Mouse (Mus musculus): Measurements from ENCODE around the gene Gm14214. TPM values are rescaled to one million over a fixed set of nuclear protein-coding genes. Genes with fewer than 3 reads are reported as not detected.

Gene Gm14214
- polyA plus RNA-seq, 1 experiment, result not detected

DNA sequence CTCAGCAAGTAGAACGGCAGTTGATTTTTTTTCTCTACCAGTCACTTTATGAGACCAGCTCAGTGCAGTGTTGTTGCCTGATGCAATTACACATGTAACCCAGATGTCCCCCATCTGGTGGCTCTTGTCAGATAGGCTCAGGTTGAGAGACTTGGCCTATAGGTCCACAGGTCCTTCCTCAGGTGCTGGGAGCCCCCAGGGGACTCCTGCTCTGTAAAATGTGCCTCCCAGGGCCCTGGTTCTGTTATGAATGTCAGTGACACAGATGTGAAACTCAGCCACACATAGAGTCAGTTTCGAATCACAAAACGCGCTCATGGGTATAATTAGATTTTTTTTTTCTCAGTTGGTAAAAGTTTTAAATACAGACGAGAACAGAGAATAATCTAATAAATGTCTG is 12.1 kb downstream of the Gm14214 start:
- Histone ChIP-seq H3K4me3 (replicated peaks) (no peak overlapping the region), H3K27me3 (replicated peaks) (peaks cover 19% of the 10 kb centered on the region), H3K4me1 (peaks cover 4% of the 10 kb centered on the region), H3K9me3 (no peaks in the 10 kb centered on the region), H3K36me3 (replicated peaks; ENCODE audit: low read length) (no peaks in the 10 kb centered on the region)
- TF ChIP-seq FLI1 (IDR thresholded peaks at IDR 0.05; ENCODE audit: low read length) (no peak), GATA1 (IDR thresholded peaks at IDR 0.05; ENCODE audit: borderline replicate concordance, low read length) (no peak)

DNA sequence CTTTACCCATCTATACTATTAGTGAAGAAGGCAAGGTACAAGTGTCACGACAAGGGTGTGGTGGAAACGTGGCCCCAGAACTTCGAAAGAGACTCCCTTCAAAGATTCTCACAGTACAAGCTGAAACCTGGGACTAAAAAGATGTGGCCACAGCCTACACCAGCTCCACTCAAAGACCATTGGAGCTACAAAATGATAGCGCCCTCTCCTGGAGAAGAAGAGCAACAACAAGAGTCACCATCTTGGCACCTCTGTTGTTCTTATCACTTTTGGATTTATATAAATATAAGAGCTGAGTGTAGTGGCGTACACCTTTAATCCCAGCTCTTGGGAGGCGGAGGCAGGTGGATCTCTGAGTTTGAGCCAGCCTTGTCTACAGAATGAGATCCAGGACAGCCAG is 14.0 kb downstream of the Gm14214 start:
- H3K36me3 ChIP-seq (replicated peaks; ENCODE audit: low read length), result no peaks in the 10 kb centered on the region
- H3K27me3 ChIP-seq (replicated peaks), result peaks cover 10% of the 10 kb centered on the region
- no peak overlapping the region for H3K4me3 ChIP-seq (replicated peaks)
- no peak for TF ChIP-seq GATA1 (IDR thresholded peaks at IDR 0.05; ENCODE audit: borderline replicate concordance, low read length)
- TF ChIP-seq FLI1 (IDR thresholded peaks at IDR 0.05; ENCODE audit: low read length), result no peak
- H3K4me1 ChIP-seq, result peaks cover 12% of the 10 kb centered on the region
- no peaks in the 10 kb centered on the region for H3K9me3 ChIP-seq

DNA sequence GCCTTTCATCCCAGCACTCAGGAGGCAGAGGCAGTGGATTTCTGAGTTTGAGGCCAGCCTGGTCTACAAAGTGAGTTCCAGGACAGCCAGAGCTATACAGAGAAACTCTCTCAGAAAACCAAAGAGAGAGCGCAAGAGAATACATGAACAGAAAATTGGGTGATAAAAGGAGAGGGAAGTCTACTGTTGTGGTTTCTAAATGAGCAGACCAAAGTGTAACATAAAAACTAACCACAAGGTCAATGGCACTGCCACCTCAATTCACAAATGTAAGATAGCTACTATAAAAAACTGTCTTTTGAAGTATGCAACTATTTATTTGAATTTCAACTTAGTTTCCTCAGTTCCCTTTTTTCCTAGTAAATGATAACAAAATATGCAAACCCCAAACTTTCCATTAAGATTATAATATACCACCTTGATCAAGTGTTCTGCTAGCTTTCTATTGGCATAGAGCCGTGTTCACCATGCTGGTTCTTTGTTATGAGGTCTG is 15.7 kb downstream of the Gm14214 start:
- Histone ChIP-seq H3K4me3 (replicated peaks) (no peak overlapping the region), H3K36me3 (replicated peaks; ENCODE audit: low read length) (no peaks in the 10 kb centered on the region), H3K27me3 (replicated peaks) (peaks cover 9% of the 10 kb centered on the region), H3K4me1 (peaks cover 12% of the 10 kb centered on the region), H3K9me3 (no peaks in the 10 kb centered on the region)
- TF ChIP-seq GATA1 (IDR thresholded peaks at IDR 0.05; ENCODE audit: borderline replicate concordance, low read length), result no peak
- no peak for TF ChIP-seq FLI1 (IDR thresholded peaks at IDR 0.05; ENCODE audit: low read length)

DNA sequence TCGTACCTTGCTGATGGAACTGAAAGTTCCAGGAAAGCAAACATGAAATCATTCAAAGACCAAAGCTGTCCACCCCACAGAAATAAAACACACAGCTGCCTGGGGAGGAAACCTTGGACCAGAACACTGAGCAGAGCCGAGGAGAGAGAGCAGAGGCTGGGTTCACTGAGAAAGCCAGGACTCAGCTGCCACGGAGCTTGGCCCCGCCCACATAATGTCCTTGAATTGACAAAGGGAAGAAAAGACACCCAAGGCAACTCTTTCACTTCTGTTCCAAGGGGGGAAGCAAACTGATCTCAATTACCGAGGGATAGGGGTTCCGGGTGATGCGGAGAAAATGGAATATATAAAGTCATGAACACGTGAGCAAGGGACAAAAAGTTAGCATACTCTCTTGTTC is 17.9 kb downstream of the Gm14214 start:
- H3K27me3 ChIP-seq (replicated peaks), result peaks cover 9% of the 10 kb centered on the region
- TF ChIP-seq FLI1 (IDR thresholded peaks at IDR 0.05; ENCODE audit: low read length) (no peak), GATA1 (IDR thresholded peaks at IDR 0.05; ENCODE audit: borderline replicate concordance, low read length) (no peak)
- H3K36me3 ChIP-seq (replicated peaks; ENCODE audit: low read length), result no peaks in the 10 kb centered on the region
- H3K4me1 ChIP-seq, result peaks cover 13% of the 10 kb centered on the region
- peak overlapping the region; percentile 77 for H3K4me3 ChIP-seq (replicated peaks)
- H3K9me3 ChIP-seq, result peaks cover 10% of the 10 kb centered on the region

DNA sequence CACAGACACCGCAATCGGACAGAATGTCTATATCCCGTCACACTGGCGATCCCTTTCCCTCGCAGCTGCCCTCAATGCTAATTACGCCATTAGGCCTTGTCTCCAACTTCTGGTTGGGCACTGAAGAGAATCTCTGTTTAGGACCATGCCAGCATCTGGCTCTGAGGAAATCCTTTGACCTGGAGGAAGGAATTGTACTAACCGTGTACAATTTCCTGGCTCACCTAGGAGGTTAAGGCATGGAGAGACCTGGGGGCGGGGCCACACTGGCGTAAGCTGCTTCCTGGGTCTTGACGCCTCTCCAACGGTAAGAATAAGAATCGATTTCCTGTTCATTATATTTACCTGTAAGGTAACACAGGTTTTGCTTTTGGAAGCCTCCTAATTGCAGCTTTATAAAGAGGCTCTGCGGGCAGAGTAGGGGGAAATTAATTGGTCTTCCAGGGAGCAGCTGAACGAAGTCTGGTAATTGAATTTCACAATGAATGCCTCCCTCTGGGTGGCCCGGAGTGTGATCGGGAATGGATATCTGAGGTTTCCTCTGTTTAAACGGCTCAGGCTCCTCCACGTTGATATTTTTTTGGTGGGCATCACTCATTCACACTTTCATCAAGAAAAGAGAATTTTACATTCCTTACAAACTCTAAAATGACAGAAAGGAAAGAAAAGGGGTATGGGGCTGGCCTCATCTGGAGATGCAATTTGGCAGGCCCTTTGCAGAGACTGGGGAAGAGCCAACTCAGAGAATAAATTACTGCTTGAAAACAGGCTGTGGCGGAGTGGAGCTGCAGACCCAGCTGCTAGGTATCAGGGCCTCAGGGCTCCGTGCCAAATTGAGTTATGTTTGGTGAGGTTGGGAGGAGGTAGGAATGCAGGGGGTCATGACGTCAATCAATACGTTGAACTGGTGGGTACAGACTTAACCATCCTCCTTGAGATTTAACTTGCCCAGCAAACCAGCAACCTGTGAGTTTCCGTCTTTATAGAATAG is 20.5 kb downstream of the Gm14214 start:
- H3K27me3 ChIP-seq (replicated peaks), result peaks cover 12% of the 10 kb centered on the region
- no peaks in the 10 kb centered on the region for H3K36me3 ChIP-seq (replicated peaks; ENCODE audit: low read length)
- H3K4me3 ChIP-seq (replicated peaks), result no peak overlapping the region
- peaks cover 20% of the 10 kb centered on the region for H3K4me1 ChIP-seq
- peaks cover 10% of the 10 kb centered on the region for H3K9me3 ChIP-seq
- TF ChIP-seq GATA1 (IDR thresholded peaks at IDR 0.05; ENCODE audit: borderline replicate concordance, low read length) (no peak), FLI1 (IDR thresholded peaks at IDR 0.05; ENCODE audit: low read length) (no peak)

DNA sequence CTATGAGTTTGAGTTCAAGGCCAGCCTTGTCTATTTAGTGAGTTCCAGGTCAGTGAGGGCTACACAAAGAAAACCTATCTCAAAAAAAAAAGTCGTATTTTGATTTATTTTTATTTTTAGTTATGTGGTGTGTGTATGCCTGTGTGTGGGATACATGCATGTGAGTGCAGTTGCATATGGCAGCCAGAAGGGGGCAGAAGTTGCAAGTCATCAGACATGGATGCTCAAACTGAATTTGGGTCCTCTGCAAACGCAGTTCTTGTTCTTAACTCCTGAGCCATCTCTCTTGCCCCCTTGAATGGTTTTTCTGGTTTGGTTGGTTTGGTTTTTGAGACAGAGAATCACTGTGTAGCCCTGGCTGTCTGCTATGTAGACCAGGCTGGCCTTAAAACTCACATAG is 21.4 kb downstream of the Gm14214 start:
- H3K36me3 ChIP-seq (replicated peaks; ENCODE audit: low read length), result no peaks in the 10 kb centered on the region
- peaks cover 15% of the 10 kb centered on the region for H3K27me3 ChIP-seq (replicated peaks)
- H3K9me3 ChIP-seq, result peaks cover 10% of the 10 kb centered on the region
- no peak overlapping the region for H3K4me3 ChIP-seq (replicated peaks)
- TF ChIP-seq GATA1 (IDR thresholded peaks at IDR 0.05; ENCODE audit: borderline replicate concordance, low read length), result no peak
- no peak for TF ChIP-seq FLI1 (IDR thresholded peaks at IDR 0.05; ENCODE audit: low read length)
- peaks cover 20% of the 10 kb centered on the region for H3K4me1 ChIP-seq

DNA sequence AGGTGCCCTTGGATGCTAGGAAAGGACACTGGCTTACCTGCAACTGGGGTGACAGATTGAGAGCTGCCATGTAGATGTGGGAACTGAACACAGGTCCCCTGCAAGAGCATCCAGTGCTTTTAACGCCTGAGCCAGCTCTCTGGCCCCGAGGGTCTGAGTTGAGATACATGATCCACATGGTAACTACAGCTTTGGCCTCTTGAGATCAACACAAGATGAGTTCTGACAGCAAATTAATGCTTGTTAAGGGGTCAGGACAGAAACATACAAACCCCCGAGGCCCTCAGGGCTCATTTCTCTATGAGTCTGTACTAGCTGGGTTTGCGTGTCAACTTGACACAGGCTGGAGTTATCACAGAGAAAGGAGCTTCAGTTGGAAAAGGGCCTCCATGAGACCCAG is 25.9 kb downstream of the Gm14214 start:
- peaks cover 23% of the 10 kb centered on the region for H3K27me3 ChIP-seq (replicated peaks)
- no peaks in the 10 kb centered on the region for H3K36me3 ChIP-seq (replicated peaks; ENCODE audit: low read length)
- TF ChIP-seq GATA1 (IDR thresholded peaks at IDR 0.05; ENCODE audit: borderline replicate concordance, low read length) (no peak), FLI1 (IDR thresholded peaks at IDR 0.05; ENCODE audit: low read length) (no peak)
- no peak overlapping the region for H3K4me3 ChIP-seq (replicated peaks)
- peaks cover 18% of the 10 kb centered on the region for H3K4me1 ChIP-seq
- H3K9me3 ChIP-seq, result peaks cover 10% of the 10 kb centered on the region

DNA sequence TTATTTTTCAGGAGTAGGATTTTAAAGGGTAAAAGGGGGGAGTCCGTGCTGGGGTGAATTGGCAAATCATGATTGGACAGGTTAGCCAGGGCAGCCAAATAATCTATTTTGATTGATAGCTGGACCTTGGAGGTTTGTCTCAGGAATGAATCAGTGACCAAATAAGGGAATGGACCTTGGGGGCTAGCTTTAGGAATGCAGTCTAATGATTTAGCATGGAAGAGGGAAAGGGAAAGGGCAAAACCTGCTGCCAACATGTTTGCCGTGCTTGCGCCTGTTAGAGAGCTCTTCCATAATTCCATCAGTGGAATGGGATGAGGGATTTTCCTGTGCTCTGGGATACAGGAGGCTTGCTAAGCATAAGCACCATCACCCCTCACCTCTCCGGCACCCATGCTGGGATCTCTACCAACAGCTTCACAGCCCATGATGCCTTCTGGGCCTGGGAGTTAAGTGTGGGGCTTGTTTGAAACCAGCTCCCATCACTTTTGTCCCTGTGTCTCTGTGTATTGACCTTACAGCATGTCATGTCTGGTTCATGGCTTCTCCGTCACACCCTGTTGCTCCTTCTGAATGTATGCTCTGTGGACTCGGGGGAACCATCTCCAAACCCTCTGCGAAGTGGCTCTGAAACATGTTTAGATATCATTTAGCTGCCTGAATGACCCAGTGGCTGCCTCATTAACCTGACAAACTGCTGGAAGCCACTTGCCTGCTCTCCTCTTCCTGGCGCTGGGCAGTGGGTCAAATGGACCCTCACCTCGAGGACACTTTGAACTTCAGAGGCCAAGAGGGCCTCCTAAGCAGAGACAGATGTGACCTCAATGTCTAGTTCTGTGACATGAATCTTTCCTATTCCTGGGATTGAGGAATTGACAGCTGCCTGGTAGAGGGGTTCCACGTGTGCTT is 26.7 kb downstream of the Gm14214 start:
- Histone ChIP-seq H3K36me3 (replicated peaks; ENCODE audit: low read length) (no peaks in the 10 kb centered on the region), H3K4me1 (peaks cover 22% of the 10 kb centered on the region), H3K9me3 (0 out of 2 replicates have a peak, but pooled peaks cover 5% of the 10 kb centered on the region), H3K27me3 (replicated peaks) (peaks cover 23% of the 10 kb centered on the region), H3K4me3 (replicated peaks) (no peak overlapping the region)
- TF ChIP-seq FLI1 (IDR thresholded peaks at IDR 0.05; ENCODE audit: low read length), result no peak
- no peak for TF ChIP-seq GATA1 (IDR thresholded peaks at IDR 0.05; ENCODE audit: borderline replicate concordance, low read length)

DNA sequence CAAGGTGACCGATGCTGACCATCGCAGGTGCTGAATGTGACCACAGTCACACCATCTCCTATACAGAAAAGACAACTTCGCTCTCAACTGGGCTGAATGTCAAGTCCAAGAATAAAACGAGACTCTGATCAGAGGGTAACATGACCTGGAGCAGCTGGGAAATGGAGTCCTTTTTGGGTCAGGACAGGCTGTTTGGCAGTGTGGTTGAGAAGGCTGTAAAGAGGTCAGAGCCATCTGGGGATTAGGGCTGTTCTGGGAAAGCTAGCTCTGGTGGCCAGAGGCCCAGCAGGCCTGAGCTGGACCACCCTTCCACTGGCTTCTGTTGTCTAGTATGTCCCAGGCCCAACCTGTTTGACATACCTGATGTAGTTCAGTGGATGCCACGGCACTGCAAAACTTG is 31.2 kb downstream of the Gm14214 start:
- Histone ChIP-seq H3K4me1 (peaks cover 30% of the 10 kb centered on the region), H3K36me3 (replicated peaks; ENCODE audit: low read length) (no peaks in the 10 kb centered on the region), H3K4me3 (replicated peaks) (no peak overlapping the region), H3K9me3 (no peaks in the 10 kb centered on the region), H3K27me3 (replicated peaks) (peaks cover 28% of the 10 kb centered on the region)
- no peak for TF ChIP-seq FLI1 (IDR thresholded peaks at IDR 0.05; ENCODE audit: low read length)
- TF ChIP-seq GATA1 (IDR thresholded peaks at IDR 0.05; ENCODE audit: borderline replicate concordance, low read length), result no peak

Data from megakaryocyte, embryonic 14.5 days (primary cell).